Mouse (Mus musculus) MEL (cell line): ENCODE measurements around the gene Adamts14. TPM values are rescaled to one million over a fixed set of nuclear protein-coding genes. Genes with fewer than 3 reads are reported as not detected.
A peak's percentile ranks its signal among the peaks of the same experiment; 100 is the strongest.

Source experiments
- DNase-seq: peaks from one replicate; pipeline ENCODE4 v3.0.0; 2011; ENCODE audit warnings: low read depth, low spot score
- H3K27ac ChIP-seq: 2 replicates; pipeline ENCODE4 v1.5.1; 2012; ENCODE audit warnings: low read depth, mild to moderate bottlenecking, control low read depth, low read length, moderate library complexity; ENCODE audit not compliant: control insufficient read depth
- H3K27me3 ChIP-seq, 2 experiments: fragments of 150-350 bp in 1 of 2; sonication (generic) in 1 of 2; 2 replicates each; pipeline ENCODE4 v1.6.1; 2012; ENCODE audit warnings: low read length in 2 of 2, mild to moderate bottlenecking in 2 of 2, improper control_type of control experiment in 1 of 2, moderate library complexity in 1 of 2; ENCODE audit not compliant: insufficient read depth in 2 of 2, control insufficient read depth in 1 of 2
- H3K36me3 ChIP-seq, 2 experiments: 2 replicates each; pipeline ENCODE4 v1.6.1; 2012 to 2014; ENCODE audit warnings: low read length in 2 of 2, improper control_type of control experiment in 1 of 2, inconsistent platforms in 1 of 2, mild to moderate bottlenecking in 1 of 2; ENCODE audit not compliant: insufficient read depth in 2 of 2, control insufficient read depth in 1 of 2
- H3K4me1 ChIP-seq, 2 experiments: fragments of 150-350 bp in 1 of 2; sonication (generic) in 1 of 2; 2 replicates each; pipeline ENCODE4 v1.6.1; 2012; ENCODE audit warnings: low read length in 2 of 2, improper control_type of control experiment in 1 of 2, mild to moderate bottlenecking in 1 of 2; ENCODE audit not compliant: insufficient read depth in 2 of 2, control insufficient read depth in 1 of 2
- H3K4me3 ChIP-seq, 2 experiments: fragments of 150-350 bp in 1 of 2; sonication (generic) in 1 of 2; 2 replicates each; pipeline ENCODE4 v1.5.1; 2012; ENCODE audit warnings: low read depth in 2 of 2, low read length in 2 of 2, mild to moderate bottlenecking in 2 of 2, moderate library complexity in 2 of 2, control low read depth in 1 of 2, improper control_type of control experiment in 1 of 2; ENCODE audit not compliant: control insufficient read depth in 1 of 2, insufficient read depth in 1 of 2
- H3K79me2 ChIP-seq: 2 replicates; pipeline ENCODE4 v1.6.1; 2012; ENCODE audit warnings: mild to moderate bottlenecking, low read length, moderate library complexity; ENCODE audit not compliant: control insufficient read depth, poor library complexity, insufficient read depth
- H3K9ac ChIP-seq: 2 replicates; pipeline ENCODE4 v1.6.1; 2012; ENCODE audit warnings: low read depth, mild to moderate bottlenecking, control low read depth, low read length, moderate library complexity; ENCODE audit not compliant: control insufficient read depth, poor library complexity, severe bottlenecking
- H3K9me3 ChIP-seq: fragments of 150-350 bp; sonication (generic); replicated peaks from 2 replicates; pipeline ENCODE4 v1.6.1; 2012; ENCODE audit warnings: mild to moderate bottlenecking, low read length, improper control_type of control experiment, moderate library complexity; ENCODE audit not compliant: insufficient read depth
- BHLHE40 ChIP-seq: IDR thresholded peaks from 2 replicates; pipeline ENCODE4 v1.6.1; 2012; ENCODE audit warnings: low read depth, mild to moderate bottlenecking, inconsistent platforms, low read length, improper control_type of control experiment, borderline replicate concordance
- CTCF ChIP-seq, 3 experiments: IDR thresholded peaks in 2 of 3; conservative IDR thresholded peaks in 1 of 3; 2 replicates each; pipeline ENCODE4 v1.5.1; 2011 to 2012; ENCODE audit warnings: low read length in 3 of 3, low read depth in 2 of 3, mild to moderate bottlenecking in 2 of 3, improper control_type of control experiment in 1 of 3, inconsistent platforms in 1 of 3, mixed read lengths in 1 of 3, moderate library complexity in 1 of 3; ENCODE audit not compliant: control insufficient read depth in 1 of 3, insufficient read depth in 1 of 3, poor library complexity in 1 of 3, severe bottlenecking in 1 of 3
- ELF1 ChIP-seq: IDR thresholded peaks from 2 replicates; pipeline ENCODE4 v1.6.1; 2014; ENCODE audit warnings: low read depth, mild to moderate bottlenecking, inconsistent platforms, low read length, improper control_type of control experiment, moderate library complexity
- ETS1 ChIP-seq: IDR thresholded peaks from 2 replicates; pipeline ENCODE4 v1.6.1; 2012; ENCODE audit warnings: low read depth, mild to moderate bottlenecking, inconsistent platforms, low read length, improper control_type of control experiment, moderate library complexity
- GATA1 ChIP-seq: IDR thresholded peaks from 2 replicates; pipeline ENCODE4 v1.6.1; 2011; ENCODE audit warnings: low read depth, low read length, improper control_type of control experiment
- HCFC1 ChIP-seq: IDR thresholded peaks from 2 replicates; pipeline ENCODE4 v1.6.1; 2012; ENCODE audit warnings: low read depth, mild to moderate bottlenecking, inconsistent platforms, low read length, improper control_type of control experiment, moderate library complexity
- KAT2A ChIP-seq: conservative IDR thresholded peaks from 2 replicates; pipeline ENCODE4 v1.6.1; 2012; ENCODE audit warnings: low read depth, low read length, improper control_type of control experiment, inconsistent platforms
- MAFK ChIP-seq: IDR thresholded peaks from 2 replicates; pipeline ENCODE4 v1.6.1; 2011; ENCODE audit warnings: low read depth, mild to moderate bottlenecking, low read length, improper control_type of control experiment, borderline replicate concordance
- MAZ ChIP-seq: IDR thresholded peaks from 2 replicates; pipeline ENCODE4 v1.6.1; 2012; ENCODE audit warnings: low read depth, mild to moderate bottlenecking, inconsistent platforms, low read length, improper control_type of control experiment
- MEF2A ChIP-seq: IDR thresholded peaks from 2 replicates; pipeline ENCODE4 v1.6.1; 2014; ENCODE audit warnings: low read depth, mild to moderate bottlenecking, inconsistent platforms, low read length, improper control_type of control experiment; ENCODE audit not compliant: poor library complexity, insufficient replicate concordance, severe bottlenecking; ENCODE audit errors: extremely low read depth
- MXI1 ChIP-seq: IDR thresholded peaks from 2 replicates; pipeline ENCODE4 v1.6.1; 2011; ENCODE audit warnings: mild to moderate bottlenecking, low read depth, low read length, improper control_type of control experiment
- MYC ChIP-seq: IDR thresholded peaks from 2 replicates; pipeline ENCODE4 v1.6.1; 2011; ENCODE audit warnings: low read depth, mild to moderate bottlenecking, low read length, improper control_type of control experiment, moderate library complexity
- NRF1 ChIP-seq: IDR thresholded peaks from 2 replicates; pipeline ENCODE4 v1.6.1; 2014; ENCODE audit warnings: low read depth, mild to moderate bottlenecking, inconsistent platforms, low read length, improper control_type of control experiment, moderate library complexity; ENCODE audit not compliant: poor library complexity, insufficient read depth, severe bottlenecking
- POLR2A ChIP-seq, 2 experiments: IDR thresholded peaks; 2 replicates each; pipeline ENCODE4 v1.6.1; 2011 to 2012; ENCODE audit warnings: low read length in 2 of 2, mild to moderate bottlenecking in 2 of 2, control low read depth in 1 of 2, improper control_type of control experiment in 1 of 2, low read depth in 1 of 2, moderate library complexity in 1 of 2; ENCODE audit not compliant: control insufficient read depth in 1 of 2, insufficient read depth in 1 of 2, poor library complexity in 1 of 2
- RAD21 ChIP-seq: IDR thresholded peaks from 2 replicates; pipeline ENCODE4 v1.6.1; 2011; ENCODE audit warnings: mild to moderate bottlenecking, low read depth, low read length, improper control_type of control experiment
- SMC3 ChIP-seq: IDR thresholded peaks from 2 replicates; pipeline ENCODE4 v1.6.1; 2011; ENCODE audit warnings: low read depth, low read length, improper control_type of control experiment
- TBP ChIP-seq: IDR thresholded peaks from 2 replicates; pipeline ENCODE4 v1.8.0; 2011; ENCODE audit warnings: low read depth, low read length, improper control_type of control experiment
- UBTF ChIP-seq: IDR thresholded peaks from 2 replicates; pipeline ENCODE4 v1.6.1; 2012; ENCODE audit warnings: low read depth, mild to moderate bottlenecking, inconsistent platforms, low read length, improper control_type of control experiment, moderate library complexity, borderline replicate concordance; ENCODE audit not compliant: insufficient read depth
- USF1 ChIP-seq: IDR thresholded peaks from 2 replicates; pipeline ENCODE4 v1.6.1; 2014; ENCODE audit warnings: low read depth, mild to moderate bottlenecking, inconsistent platforms, low read length, improper control_type of control experiment, moderate library complexity
- ZC3H11A ChIP-seq: IDR thresholded peaks from 2 replicates; pipeline ENCODE4 v1.6.1; 2012; ENCODE audit warnings: low read depth, mild to moderate bottlenecking, inconsistent platforms, low read length, improper control_type of control experiment
- ZNF384 ChIP-seq: IDR thresholded peaks from 2 replicates; pipeline ENCODE4 v1.6.1; 2012; ENCODE audit warnings: low read depth, mild to moderate bottlenecking, inconsistent platforms, low read length, improper control_type of control experiment
- polyA plus RNA-seq, 2 experiments: library from polyadenylated mRNA; stranded (reverse) in 1 of 2; unstranded in 1 of 2; fragments of >175 nt in 1 of 2; fragments of >200 nt in 1 of 2; gene quantifications; 2 replicates each; pipeline versions ENCODE4 v1.2.1 to v1.2.4; 2012; ENCODE audit warnings: low replicate concordance in 2 of 2, low read depth in 1 of 2; ENCODE audit not compliant: insufficient read length in 2 of 2, insufficient read depth in 1 of 2, missing spikeins in 1 of 2
- total RNA-seq: library from RNA; depleted of rRNA; stranded (reverse); fragments of 300-350 nt; gene quantifications from 2 replicates; pipeline ENCODE4 v1.2.3, GENCODE M21; 2012

Gene Adamts14
- total and polyA plus RNA-seq, 3 experiments = not detected

- Histone ChIP-seq H3K4me3 (no peak overlapping the region), H3K27me3 (no peaks in the 10 kb centered on the region), H3K4me1 (peaks cover 0 to 5% of the 10 kb centered on the region in 2 experiments; a peak in 1 of 4 replicates), H3K9me3 (no peaks in the 10 kb centered on the region), H3K27ac (no peak overlapping the region; the same call in 1 of the 2 replicates), H3K9ac (no peak overlapping the region), H3K36me3 (no peaks in the 10 kb centered on the region), H3K79me2 (no peaks in the 10 kb centered on the region)
- peak; percentile 17 for DNase-seq
- TF ChIP-seq ELF1 (no peak), KAT2A (no peak), ZC3H11A (no peak), ZNF384 (no peak), SMC3 (peak; percentile 11; the same call in 1 of the 2 replicates), CTCF (IDR thresholded peaks at IDR 0.05 in 2 of 3, conservative IDR thresholded peaks at IDR 0.05 in 1 of 3; ENCODE audit: control insufficient read depth in 1 of 3, insufficient read depth in 1 of 3, low read depth in 2 of 3, low read length in 3 of 3, poor library complexity in 1 of 3, severe bottlenecking in 1 of 3) (peak; percentile 42 to 76 (median 59)), GATA1 (no peak), MEF2A (no peak), BHLHE40 (no peak), MAZ (no peak), MXI1 (no peak), UBTF (no peak)
Observed at GRCm38 (mm10) chr10:61215658-61216057, 57.6 kb downstream of the Adamts14 start.

GRCm38 (mm10) chr10:61212817-61213216 lies 60.4 kb downstream of the Adamts14 start:
- no peak for TF ChIP-seq ETS1
- no peak for TF ChIP-seq BHLHE40
- no peak for TF ChIP-seq RAD21
- no peak for TF ChIP-seq MAFK
- no peak for TF ChIP-seq TBP
- TF ChIP-seq MEF2A = no peak
- TF ChIP-seq CTCF (IDR thresholded peaks at IDR 0.05 in 2 of 3, conservative IDR thresholded peaks at IDR 0.05 in 1 of 3; ENCODE audit: control insufficient read depth in 1 of 3, insufficient read depth in 1 of 3, low read depth in 2 of 3, low read length in 3 of 3, poor library complexity in 1 of 3, severe bottlenecking in 1 of 3) = no peak
- TF ChIP-seq GATA1 = no peak
- TF ChIP-seq POLR2A (IDR thresholded peaks at IDR 0.05; ENCODE audit: control insufficient read depth in 1 of 2, insufficient read depth in 1 of 2, low read depth in 1 of 2, low read length in 2 of 2, poor library complexity in 1 of 2) = no peak
- TF ChIP-seq HCFC1 = no peak
- no peak for TF ChIP-seq USF1
- no peak for TF ChIP-seq NRF1
- TF ChIP-seq MYC = no peak
- TF ChIP-seq, all 39 proteins: peak for 0
- H3K27me3 ChIP-seq = no peaks in the 10 kb centered on the region

More at GRCm38 (mm10) chr10:61212817-61213216, 60.4 kb downstream of the Adamts14 start:
- Histone ChIP-seq H3K79me2 (no peaks in the 10 kb centered on the region), H3K9ac (no peak overlapping the region), H3K36me3 (no peaks in the 10 kb centered on the region), H3K27ac (no peak overlapping the region), H3K4me3 (no peak overlapping the region), H3K9me3 (no peaks in the 10 kb centered on the region), H3K4me1 (peaks cover 0 to 5% of the 10 kb centered on the region in 2 experiments; a peak in 1 of 4 replicates)
- DNase-seq = no peak
